Mouse (Mus musculus) midbrain, embryonic 13.5 days (tissue): Measurements from ENCODE around the gene Trmt10a. TPM values are rescaled to one million over a fixed set of nuclear protein-coding genes. Genes with fewer than 3 reads are reported as not detected.

Experiments
- ATAC-seq: fragments of 200-750 bp; cut with Nextera tagmentation; 2 replicates; pipeline ENCODE4 v1.8.0; 2017; ENCODE audit warnings: mild to moderate bottlenecking, moderate TSS enrichment, moderate library complexity
- H3K27ac ChIP-seq: fragments of 300-500 bp; sonication (generic); 2 replicates; pipeline ENCODE4 v1.5.1; 2015; ENCODE audit warnings: inconsistent platforms, mild to moderate bottlenecking, moderate library complexity
- H3K27me3 ChIP-seq: fragments of 300-500 bp; sonication (generic); 2 replicates; pipeline ENCODE4 v1.6.1; 2015; ENCODE audit warnings: mild to moderate bottlenecking, inconsistent platforms
- H3K36me3 ChIP-seq: fragments of 300-500 bp; sonication (generic); 2 replicates; pipeline ENCODE4 v1.6.1; 2015; ENCODE audit warnings: mild to moderate bottlenecking, inconsistent platforms
- H3K4me1 ChIP-seq: fragments of 300-500 bp; sonication (generic); replicated peaks from 2 replicates; pipeline ENCODE4 v1.6.1; 2015; ENCODE audit warnings: inconsistent platforms
- H3K4me2 ChIP-seq: fragments of 300-500 bp; sonication (generic); replicated peaks from 2 replicates; pipeline ENCODE4 v1.6.1; 2015; ENCODE audit warnings: moderate library complexity, mild to moderate bottlenecking, inconsistent platforms
- H3K4me3 ChIP-seq: fragments of 300-500 bp; sonication (generic); replicated peaks from 2 replicates; pipeline ENCODE4 v1.5.1; 2015; ENCODE audit warnings: mild to moderate bottlenecking, inconsistent platforms
- H3K9ac ChIP-seq: fragments of 300-500 bp; sonication (generic); replicated peaks from 2 replicates; pipeline ENCODE4 v1.6.1; 2015; ENCODE audit warnings: mild to moderate bottlenecking, inconsistent platforms
- H3K9me3 ChIP-seq: fragments of 300-500 bp; sonication (generic); 2 replicates; pipeline ENCODE4 v1.6.1; 2016; ENCODE audit warnings: mild to moderate bottlenecking, inconsistent platforms
- WGBS: fragments of 180-500 bp; shearing (Covaris S2); methylation state at CpG from one replicate; pipeline ENCODE4 v1.1.7; 2015; 5-methylcytosine and 5-hydroxymethylcytosine counted together
- polyA plus RNA-seq: library from polyadenylated mRNA; unstranded; fragments of >200 nt; fragmentation: Nextera tagmentation; extraction: Ambion mirVana; gene quantifications from 2 replicates; pipeline ENCODE4 v1.2.1, GENCODE M21; 2015

Trmt10a gene
- polyA plus RNA-seq, 1 experiment from 2014 or later, result 8.9 TPM

DNA sequence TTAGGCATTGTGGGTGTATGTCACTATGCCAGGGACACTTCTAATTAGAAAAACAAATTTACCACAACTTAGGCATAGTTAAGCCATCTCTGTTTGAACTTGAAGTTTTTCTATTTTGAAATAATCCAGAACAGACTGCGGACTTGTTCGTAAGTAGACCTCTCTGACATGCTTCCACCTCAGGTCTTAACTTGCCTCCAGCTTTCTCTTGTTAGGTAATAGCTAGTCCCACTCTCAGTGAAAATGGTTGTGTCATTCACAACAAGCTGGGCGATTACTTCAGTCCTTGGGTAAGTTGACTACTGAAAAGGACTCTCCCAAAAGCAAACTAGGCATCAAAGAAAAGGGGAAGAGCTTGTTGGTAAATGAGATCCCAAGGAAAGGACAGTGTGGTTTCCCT lies 65.6 kb downstream of the Trmt10a start:
- H3K9me3 ChIP-seq, result no peaks in the 10 kb centered on the region
- ATAC-seq, result no peak
- H3K9ac ChIP-seq, result no peak overlapping the region
- H3K4me3 ChIP-seq, result no peak overlapping the region
- no peak overlapping the region for H3K4me2 ChIP-seq
- no peak overlapping the region for H3K27ac ChIP-seq
- WGBS, result 90% methylated on average over 3 of the region's 3 CpGs
- no peaks in the 10 kb centered on the region for H3K36me3 ChIP-seq
- H3K27me3 ChIP-seq, result no peaks in the 10 kb centered on the region
- H3K4me1 ChIP-seq, result no peaks in the 10 kb centered on the region

Other genes with a start within 250 kb of the Trmt10a start
- 120 and 122 TPM in 2 replicates for gene Lamtor3, start 224.9 kb upstream of the Trmt10a start, polyA plus RNA-seq
- 0.67 and 1.2 TPM in 2 replicates for gene Dapp1, start 161.9 kb upstream of the Trmt10a start, polyA plus RNA-seq
- 0.03 and 0.05 TPM in 2 replicates for gene 1110002E22Rik, start 78.4 kb upstream of the Trmt10a start, polyA plus RNA-seq
- not detected in 2 replicates for gene Gm5105, start 76.1 kb upstream of the Trmt10a start, polyA plus RNA-seq
- gene Mttp, start 1.5 kb downstream of the Trmt10a start, polyA plus RNA-seq, result 10.3 and 11.9 TPM in 2 replicates
- gene 4930579F01Rik, start 50.4 kb downstream of the Trmt10a start, polyA plus RNA-seq, result not detected in 2 replicates
- gene Adh7, start 74.3 kb downstream of the Trmt10a start, polyA plus RNA-seq, result 0.46 and 0.66 TPM in 2 replicates
- gene Adh1, start 117.5 kb downstream of the Trmt10a start, polyA plus RNA-seq, result 0.81 and 0.97 TPM in 2 replicates
- gene Adh6a, start 169.8 kb downstream of the Trmt10a start, polyA plus RNA-seq, result not detected in 2 replicates
- gene Adh6b, start 198.3 kb downstream of the Trmt10a start, polyA plus RNA-seq, result 0.17 and 0.40 TPM in 2 replicates